Mouse (Mus musculus) brain, embryonic 14.5 days (tissue): Measurements from ENCODE around the gene Iqck. TPM values are rescaled to one million over a fixed set of nuclear protein-coding genes. Genes with fewer than 3 reads are reported as not detected.

Experiments used
- DNase-seq: peaks from one replicate; pipeline ENCODE4 v3.0.0-alpha.2; 2011; ENCODE audit warnings: low read depth
- CTCF ChIP-seq: fragments of 200-500 bp; IDR thresholded peaks from 2 replicates; pipeline ENCODE4 v1.5.1; 2012; ENCODE audit warnings: inconsistent platforms, mild to moderate bottlenecking, moderate library complexity, borderline replicate concordance; ENCODE audit not compliant: insufficient read depth, insufficient read length; ENCODE audit errors: extremely low read depth
- POLR2A ChIP-seq: fragments of 200-500 bp; IDR thresholded peaks from 2 replicates; pipeline ENCODE4 v1.6.1; 2012; ENCODE audit warnings: mild to moderate bottlenecking, inconsistent platforms, borderline replicate concordance; ENCODE audit not compliant: poor library complexity, insufficient read depth, insufficient read length, severe bottlenecking; ENCODE audit errors: extremely low read depth
- polyA plus RNA-seq: library from polyadenylated mRNA; depleted of rRNA; stranded (reverse); fragments of >200 nt; gene quantifications from 2 replicates; pipeline ENCODE4 v1.2.3, GENCODE M21; 2012

The Iqck gene
- polyA plus RNA-seq, 1 experiment = 4.1 TPM

- no peak for DNase-seq
- TF ChIP-seq CTCF (no peak), POLR2A (no peak)
Measured at GRCm38 (mm10) chr7:118948677-118949282, 93.2 kb downstream of the Iqck start.

- DNase-seq = no peak
Measured at GRCm38 (mm10) chr7:118949749-118950148, 94.2 kb downstream of the Iqck start.

GRCm38 (mm10) chr7:118953626-118954282 is 98.2 kb downstream of the Iqck start:
- no peak for DNase-seq
- TF ChIP-seq POLR2A = no peak
- no peak for TF ChIP-seq CTCF

More at GRCm38 (mm10) chr7:118949749-118950148, 94.2 kb downstream of the Iqck start:
- no peak for TF ChIP-seq POLR2A
- no peak for TF ChIP-seq CTCF

DNA sequence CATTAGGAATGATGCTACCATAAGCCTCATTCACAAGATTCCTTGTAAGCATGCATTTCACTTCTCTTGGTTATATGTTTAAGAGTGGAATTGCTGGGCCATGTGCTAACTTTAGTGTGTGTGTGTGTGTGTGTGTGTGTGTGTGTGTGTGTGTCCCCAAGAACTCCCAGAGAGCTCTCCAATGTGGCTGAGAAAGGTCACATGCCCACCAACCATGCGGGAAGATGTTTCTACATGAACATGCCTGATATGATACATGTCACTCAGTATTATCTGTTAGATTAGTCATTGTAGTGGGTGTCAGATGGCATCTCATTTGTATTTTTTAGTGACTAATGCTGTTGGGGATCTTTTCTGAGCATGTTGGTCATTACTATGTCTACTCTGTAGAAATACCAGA is 99.4 kb downstream of the Iqck start:
- TF ChIP-seq CTCF (no peak), POLR2A (no peak)
- no peak for DNase-seq

GRCm38 (mm10) chr7:118956616-118957246 is 101.2 kb downstream of the Iqck start:
- DNase-seq = no peak
- TF ChIP-seq CTCF (no peak), POLR2A (no peak)

- TF ChIP-seq CTCF (no peak), POLR2A (no peak)
- DNase-seq = no peak
Measured at GRCm38 (mm10) chr7:118959209-118959608, 103.7 kb downstream of the Iqck start.

GRCm38 (mm10) chr7:118964777-118965176 is 109.2 kb downstream of the Iqck start:
- TF ChIP-seq POLR2A = no peak
- no peak for TF ChIP-seq CTCF
- DNase-seq = no peak

DNA sequence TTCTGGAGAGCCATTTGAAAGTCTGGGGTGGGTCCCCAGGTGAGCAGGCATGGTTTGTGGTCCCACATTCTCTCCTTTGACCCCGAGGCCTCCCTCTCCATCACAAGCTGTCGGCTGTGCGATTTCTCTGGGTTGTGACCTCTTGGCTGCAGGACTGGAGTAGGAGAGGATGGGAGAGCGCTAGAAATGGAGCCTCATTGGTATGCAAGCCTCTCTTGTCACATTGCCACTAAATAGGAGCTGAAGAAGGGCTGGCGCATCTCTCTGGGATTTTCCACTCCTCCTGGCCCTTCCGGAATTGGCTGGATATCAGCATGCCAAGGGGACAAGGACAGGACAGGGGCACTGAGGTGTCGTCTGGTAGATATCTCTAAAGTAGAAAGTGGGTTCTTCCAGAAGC is 109.6 kb downstream of the Iqck start:
- no peak for TF ChIP-seq CTCF
- no peak for TF ChIP-seq POLR2A
- no peak for DNase-seq

- DNase-seq = no peak
- TF ChIP-seq POLR2A = no peak
- no peak for TF ChIP-seq CTCF
Measured at GRCm38 (mm10) chr7:118968870-118969269, 113.3 kb downstream of the Iqck start.

GRCm38 (mm10) chr7:118971499-118971898 is 115.9 kb downstream of the Iqck start:
- TF ChIP-seq POLR2A (no peak), CTCF (no peak)
- no peak for DNase-seq

DNA sequence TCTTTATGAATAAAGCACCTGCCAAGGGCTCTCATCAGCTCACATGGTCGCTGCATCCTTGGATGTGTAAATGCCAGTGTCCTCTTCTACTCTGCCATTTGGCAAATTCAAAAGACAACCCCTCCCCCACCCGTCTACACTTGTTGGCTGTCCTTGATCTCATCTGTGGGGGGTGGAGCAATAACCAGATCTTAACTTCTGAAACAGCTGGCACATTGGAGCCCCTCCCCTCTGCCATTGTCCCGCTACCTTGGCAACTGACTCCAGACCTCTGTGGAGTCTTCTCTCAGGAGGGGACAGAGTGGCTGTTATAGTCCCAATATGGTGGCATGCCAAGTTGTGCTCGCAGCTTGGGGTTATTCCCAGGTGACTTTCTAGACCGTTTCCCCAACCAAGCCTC is 116.8 kb downstream of the Iqck start:
- DNase-seq = peak; percentile 71
- no peak for TF ChIP-seq POLR2A
- no peak for TF ChIP-seq CTCF
